Mouse (Mus musculus) inflammation-experienced regulatory T-cells, adult 16 weeks (primary cell): ENCODE results near the gene Pdss1. TPM values are rescaled to one million over a fixed set of nuclear protein-coding genes. Genes with fewer than 3 reads are reported as not detected.

ENCODE experiments used
- polyA plus RNA-seq: library from polyadenylated mRNA; unstranded; fragments of 100-300 nt; shearing (Covaris generic); gene quantifications from one replicate; pipeline ENCODE4 v1.2.1, GENCODE M21; 2017

The Pdss1 gene
- 12.0 TPM for polyA plus RNA-seq

GRCm38 (mm10) chr2:22895282-22896273, at the start of gene Pdss1:
Pdss1 (plus strand) TSS chr2:22895522.

Other genes starting within 250 kb of the Pdss1 start
- 90.0 TPM for gene Apbb1ip, start 121.4 kb upstream of the Pdss1 start, polyA plus RNA-seq
- gene Abi1, start 144.7 kb downstream of the Pdss1 start, polyA plus RNA-seq: 202 TPM
- gene Acbd5, start 172.6 kb downstream of the Pdss1 start, polyA plus RNA-seq: 74.3 TPM